Mouse (Mus musculus): ENCODE measurements around the gene Kptn. TPM values are rescaled to one million over a fixed set of nuclear protein-coding genes. Genes with fewer than 3 reads are reported as not detected.

Kptn gene
- polyA plus RNA-seq, 1 experiment from 2014 or later: 32.3 TPM

GRCm38 (mm10) chr7:16101726-16102475 is 17.8 kb upstream of the Kptn start:
- H3K36me3 ChIP-seq: peaks cover 27% of the 10 kb centered on the region
- H3K4me2 ChIP-seq (replicated peaks): no peak overlapping the region
- no peak overlapping the region for H3K9ac ChIP-seq (replicated peaks)
- no peaks in the 10 kb centered on the region for H3K9me3 ChIP-seq
- peaks cover 29% of the 10 kb centered on the region for H3K4me1 ChIP-seq
- no peak for ATAC-seq (ENCODE audit: low FRiP score, low read depth)
- no peak overlapping the region for H3K27ac ChIP-seq (replicated peaks)
- H3K4me3 ChIP-seq: no peak overlapping the region
- H3K27me3 ChIP-seq: no peaks in the 10 kb centered on the region
- 84% methylated on average over 15 of the region's 15 CpGs for WGBS

GRCm38 (mm10) chr7:16102686-16103226 is 16.9 kb upstream of the Kptn start:
- H3K27ac ChIP-seq (replicated peaks): 0 out of 2 replicates have a peak overlapping the region, but pooled peaks have one; percentile 27
- H3K4me3 ChIP-seq: no peak overlapping the region
- peaks cover 25% of the 10 kb centered on the region for H3K4me1 ChIP-seq
- no peaks in the 10 kb centered on the region for H3K27me3 ChIP-seq
- H3K4me2 ChIP-seq (replicated peaks): no peak overlapping the region
- no peak for ATAC-seq (ENCODE audit: low FRiP score, low read depth)
- no peaks in the 10 kb centered on the region for H3K9me3 ChIP-seq
- peaks cover 35% of the 10 kb centered on the region for H3K36me3 ChIP-seq
- H3K9ac ChIP-seq (replicated peaks): no peak overlapping the region
- WGBS: 95% methylated on average over 5 of the region's 5 CpGs

- H3K36me3 ChIP-seq: peaks cover 46% of the 10 kb centered on the region
- peak; percentile 53 for ATAC-seq (ENCODE audit: low FRiP score, low read depth)
- H3K27me3 ChIP-seq: no peaks in the 10 kb centered on the region
- H3K9ac ChIP-seq (replicated peaks): no peak overlapping the region
- H3K27ac ChIP-seq (replicated peaks): peak overlapping the region; percentile 54
- no peak overlapping the region for H3K4me2 ChIP-seq (replicated peaks)
- 72% methylated on average over 6 of the region's 6 CpGs for WGBS
- peaks cover 25% of the 10 kb centered on the region for H3K4me1 ChIP-seq
- no peaks in the 10 kb centered on the region for H3K9me3 ChIP-seq
- no peak overlapping the region for H3K4me3 ChIP-seq
Measured at GRCm38 (mm10) chr7:16103760-16104159, 15.9 kb upstream of the Kptn start.

GRCm38 (mm10) chr7:16104611-16105388 is 14.9 kb upstream of the Kptn start:
- 92% methylated on average over 7 of the region's 7 CpGs for WGBS
- Histone ChIP-seq H3K9me3 (no peaks in the 10 kb centered on the region), H3K36me3 (peaks cover 55% of the 10 kb centered on the region), H3K9ac (replicated peaks) (no peak overlapping the region), H3K4me1 (peaks cover 15% of the 10 kb centered on the region), H3K27ac (replicated peaks) (no peak overlapping the region), H3K27me3 (no peaks in the 10 kb centered on the region), H3K4me2 (replicated peaks) (no peak overlapping the region), H3K4me3 (no peak overlapping the region)
- ATAC-seq (ENCODE audit: low FRiP score, low read depth): no peak

GRCm38 (mm10) chr7:16108886-16109542 is 10.7 kb upstream of the Kptn start:
- no peak overlapping the region for H3K4me2 ChIP-seq (replicated peaks)
- no peak overlapping the region for H3K9ac ChIP-seq (replicated peaks)
- H3K36me3 ChIP-seq: peaks cover 80% of the 10 kb centered on the region
- H3K27me3 ChIP-seq: no peaks in the 10 kb centered on the region
- 92% methylated on average over 9 of the region's 9 CpGs for WGBS
- no peak overlapping the region for H3K27ac ChIP-seq (replicated peaks)
- no peak for ATAC-seq (ENCODE audit: low FRiP score, low read depth)
- no peaks in the 10 kb centered on the region for H3K9me3 ChIP-seq
- no peaks in the 10 kb centered on the region for H3K4me1 ChIP-seq
- no peak overlapping the region for H3K4me3 ChIP-seq

GRCm38 (mm10) chr7:16110158-16110557 is 9.5 kb upstream of the Kptn start:
- 94% methylated on average over 8 of the region's 8 CpGs for WGBS

GRCm38 (mm10) chr7:16111284-16112090 is 8.2 kb upstream of the Kptn start:
- Histone ChIP-seq H3K4me3 (no peak overlapping the region), H3K4me1 (no peaks in the 10 kb centered on the region), H3K27ac (replicated peaks) (no peak overlapping the region), H3K27me3 (no peaks in the 10 kb centered on the region), H3K4me2 (replicated peaks) (no peak overlapping the region), H3K36me3 (peaks cover 96% of the 10 kb centered on the region), H3K9ac (replicated peaks) (no peak overlapping the region), H3K9me3 (no peaks in the 10 kb centered on the region)
- no peak for ATAC-seq (ENCODE audit: low FRiP score, low read depth)
- WGBS: 93% methylated on average over 7 of the region's 7 CpGs

More at GRCm38 (mm10) chr7:16110158-16110557, 9.5 kb upstream of the Kptn start:
- H3K27me3 ChIP-seq: no peaks in the 10 kb centered on the region
- no peaks in the 10 kb centered on the region for H3K9me3 ChIP-seq
- no peak overlapping the region for H3K9ac ChIP-seq (replicated peaks)
- H3K36me3 ChIP-seq: peaks cover 84% of the 10 kb centered on the region
- no peak overlapping the region for H3K4me3 ChIP-seq
- no peak overlapping the region for H3K27ac ChIP-seq (replicated peaks)
- ATAC-seq (ENCODE audit: low FRiP score, low read depth): no peak
- H3K4me1 ChIP-seq: no peaks in the 10 kb centered on the region
- H3K4me2 ChIP-seq (replicated peaks): no peak overlapping the region

- Histone ChIP-seq H3K9ac (replicated peaks) (no peak overlapping the region), H3K4me3 (no peak overlapping the region), H3K4me2 (replicated peaks) (no peak overlapping the region), H3K27ac (replicated peaks) (no peak overlapping the region), H3K9me3 (no peaks in the 10 kb centered on the region), H3K27me3 (no peaks in the 10 kb centered on the region), H3K36me3 (peaks cover 64% of the 10 kb centered on the region), H3K4me1 (peaks cover 11% of the 10 kb centered on the region)
- WGBS: 97% methylated on average over 7 of the region's 7 CpGs
- ATAC-seq (ENCODE audit: low FRiP score, low read depth): no peak
Measured at GRCm38 (mm10) chr7:16116418-16116817, 3.3 kb upstream of the Kptn start.

- Histone ChIP-seq H3K27me3 (no peaks in the 10 kb centered on the region), H3K4me3 (no peak overlapping the region), H3K9me3 (no peaks in the 10 kb centered on the region), H3K4me2 (replicated peaks) (no peak overlapping the region), H3K9ac (replicated peaks) (no peak overlapping the region), H3K36me3 (peaks cover 58% of the 10 kb centered on the region), H3K27ac (replicated peaks) (no peak overlapping the region), H3K4me1 (peaks cover 11% of the 10 kb centered on the region)
- no peak for ATAC-seq (ENCODE audit: low FRiP score, low read depth)
- WGBS: 87% methylated on average over 3 of the region's 3 CpGs
Measured at GRCm38 (mm10) chr7:16117100-16117499, 2.6 kb upstream of the Kptn start.

GRCm38 (mm10) chr7:16120262-16120600 is 536 bp downstream of the Kptn start:
- no peak; the same call in none of the 2 replicates for ATAC-seq (ENCODE audit: low FRiP score, low read depth)

GRCm38 (mm10) chr7:16125829-16126228 is 6.1 kb downstream of the Kptn start:
- WGBS: 86% methylated on average over 9 of the region's 9 CpGs
- no peak for ATAC-seq (ENCODE audit: low FRiP score, low read depth)
- Histone ChIP-seq H3K9me3 (no peaks in the 10 kb centered on the region), H3K4me1 (peaks cover 15% of the 10 kb centered on the region), H3K4me2 (replicated peaks) (no peak overlapping the region), H3K9ac (replicated peaks) (no peak overlapping the region), H3K4me3 (no peak overlapping the region), H3K36me3 (0 out of 2 replicates have a peak, but pooled peaks cover 16% of the 10 kb centered on the region), H3K27ac (replicated peaks) (no peak overlapping the region), H3K27me3 (no peaks in the 10 kb centered on the region)

More at GRCm38 (mm10) chr7:16120262-16120600, 536 bp downstream of the Kptn start:
- H3K27me3 ChIP-seq: no peaks in the 10 kb centered on the region
- peak overlapping the region; percentile 63 for H3K4me2 ChIP-seq (replicated peaks)
- WGBS: 47% methylated on average over 9 of the region's 9 CpGs
- peak overlapping the region; percentile 70 for H3K4me3 ChIP-seq
- peaks cover 27% of the 10 kb centered on the region for H3K36me3 ChIP-seq
- H3K4me1 ChIP-seq: peaks cover 11% of the 10 kb centered on the region
- H3K9me3 ChIP-seq: no peaks in the 10 kb centered on the region
- H3K9ac ChIP-seq (replicated peaks): 0 out of 2 replicates have a peak overlapping the region, but pooled peaks have one; percentile 66
- H3K27ac ChIP-seq (replicated peaks): no peak overlapping the region; the same call in 1 of the 2 replicates

Data from midbrain, embryonic 12.5 days (tissue).